Mouse (Mus musculus): Measurements from ENCODE around the gene Vmo1. TPM values are rescaled to one million over a fixed set of nuclear protein-coding genes. Genes with fewer than 3 reads are reported as not detected.

Gene Vmo1
- polyA plus RNA-seq, 1 experiment from 2014 or later: 0.36 TPM

- Histone ChIP-seq H3K4me1 (peaks cover 4% of the 10 kb centered on the region; the same call in 1 of the 2 replicates), H3K4me2 (replicated peaks) (peak within 1 kb of the TSS; percentile 38), H3K27me3 (peaks cover 4% of the 10 kb centered on the region; the same call in 1 of the 2 replicates), H3K9ac (replicated peaks) (peak within 1 kb of the TSS; percentile 40; the same call in 1 of the 2 replicates), H3K9me3 (no peaks in the 10 kb centered on the region), H3K27ac (replicated peaks) (no peak within 1 kb of the TSS), H3K4me3 (peak within 1 kb of the TSS; percentile 22), H3K36me3 (no peaks in the 10 kb centered on the region)
- ATAC-seq (replicated peaks): no peak
- 88% methylated on average over 10 of the region's 10 CpGs for WGBS
These were observed 4.5 kb upstream of the Vmo1 start, which contains the start of gene Gltpd2 for GRCm38 (mm10) chr11:70518923-70519322. TSS of gene Gltpd2 (plus strand) at chr11:70519196.

- H3K4me3 ChIP-seq: no peak overlapping the region
- H3K36me3 ChIP-seq: no peaks in the 10 kb centered on the region
- H3K27ac ChIP-seq (replicated peaks): no peak overlapping the region
- H3K9me3 ChIP-seq: no peaks in the 10 kb centered on the region
- WGBS: 53% methylated on average over 1 of the region's 1 CpGs
- peaks cover 4% of the 10 kb centered on the region; the same call in 1 of the 2 replicates for H3K27me3 ChIP-seq
- H3K4me1 ChIP-seq: peaks cover 4% of the 10 kb centered on the region; the same call in 1 of the 2 replicates
- H3K4me2 ChIP-seq (replicated peaks): no peak overlapping the region
- ATAC-seq (replicated peaks): no peak
- H3K9ac ChIP-seq (replicated peaks): no peak overlapping the region
These were observed 4.0 kb upstream of the Vmo1 start for GRCm38 (mm10) chr11:70518436-70518835.

DNA sequence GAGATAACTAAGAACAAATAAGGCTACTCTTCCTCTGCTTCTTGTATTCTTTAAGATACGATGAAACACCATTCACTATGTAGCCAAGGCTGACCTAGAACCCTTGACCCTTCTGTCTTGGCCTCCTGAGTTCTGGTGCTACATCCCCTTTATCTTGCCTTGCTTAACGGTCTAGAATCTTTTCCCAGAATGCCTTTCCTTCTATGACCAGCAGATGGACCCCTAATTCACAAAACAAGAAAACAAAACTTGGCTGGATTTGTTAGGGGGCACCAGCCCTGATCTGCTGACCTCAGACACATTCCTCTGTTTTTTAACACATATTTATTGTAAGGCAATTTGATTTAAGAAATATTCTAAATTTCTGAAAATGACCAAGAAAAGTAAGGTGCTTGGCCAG, 1.9 kb upstream of the Vmo1 start:
- 23% methylated on average over 2 of the region's 2 CpGs for WGBS
- no peaks in the 10 kb centered on the region for H3K36me3 ChIP-seq
- H3K9me3 ChIP-seq: no peaks in the 10 kb centered on the region
- peaks cover 4% of the 10 kb centered on the region; the same call in 1 of the 2 replicates for H3K4me1 ChIP-seq
- H3K4me2 ChIP-seq (replicated peaks): no peak overlapping the region
- H3K9ac ChIP-seq (replicated peaks): no peak overlapping the region
- ATAC-seq (replicated peaks): no peak
- no peak overlapping the region for H3K27ac ChIP-seq (replicated peaks)
- peaks cover 4% of the 10 kb centered on the region; the same call in 1 of the 2 replicates for H3K27me3 ChIP-seq
- no peak overlapping the region for H3K4me3 ChIP-seq

DNA sequence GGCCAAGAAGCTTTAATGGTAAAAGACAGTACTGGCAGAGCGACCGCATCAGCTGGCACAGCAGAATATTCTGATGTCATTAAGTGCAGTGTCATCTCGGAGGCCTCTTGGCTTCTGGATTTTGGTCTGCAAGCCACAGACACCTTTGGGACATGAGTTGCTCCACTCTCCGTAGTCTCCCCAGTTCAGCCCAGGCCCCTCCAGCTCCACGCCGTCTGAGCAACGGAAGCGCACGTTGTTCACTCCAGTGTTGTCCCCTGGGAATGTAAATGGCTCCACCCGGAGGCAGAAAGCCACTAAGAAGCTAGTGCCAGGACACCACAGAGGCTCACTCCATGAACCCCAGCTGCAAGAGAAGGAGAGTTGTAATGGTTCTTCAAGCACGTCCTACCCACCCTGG, 896 bp downstream of the Vmo1 start:
- Histone ChIP-seq H3K9me3 (no peaks in the 10 kb centered on the region), H3K4me1 (peaks cover 5% of the 10 kb centered on the region; the same call in 1 of the 2 replicates), H3K4me3 (no peak overlapping the region), H3K27me3 (no peaks in the 10 kb centered on the region), H3K9ac (replicated peaks) (no peak overlapping the region), H3K27ac (replicated peaks) (no peak overlapping the region), H3K4me2 (replicated peaks) (no peak overlapping the region), H3K36me3 (no peaks in the 10 kb centered on the region)
- no peak for ATAC-seq (replicated peaks)
- WGBS: 54% methylated on average over 11 of the region's 11 CpGs

DNA sequence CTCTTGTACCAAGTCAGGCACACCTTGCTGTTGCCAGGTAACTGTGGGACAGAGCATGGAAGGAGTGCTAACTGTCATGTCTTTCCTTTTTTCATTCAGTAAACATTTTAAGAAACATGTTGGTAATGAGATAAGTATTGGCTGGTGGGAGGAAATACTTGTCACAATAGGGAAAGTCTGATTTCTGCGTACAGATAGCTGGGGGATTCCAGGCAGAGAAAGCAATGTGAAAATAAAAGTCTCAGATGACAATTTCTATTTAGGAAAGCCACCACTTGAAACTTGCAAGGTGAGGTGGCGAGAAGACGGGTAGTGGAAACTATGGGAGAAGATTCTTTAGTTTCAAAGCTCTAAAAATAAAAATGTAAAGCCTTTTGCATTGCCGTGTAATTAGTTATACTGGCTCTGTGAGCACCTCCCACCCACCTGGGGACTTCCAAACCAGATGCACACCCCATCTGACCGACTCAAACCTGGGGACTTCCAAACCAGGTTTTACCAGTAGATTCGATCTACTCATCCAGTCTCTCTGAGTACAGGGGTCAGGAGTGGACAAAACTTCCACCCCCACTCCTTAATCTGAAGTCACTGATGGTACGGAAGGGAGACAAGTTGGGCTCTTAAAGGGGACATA, 1.6 kb downstream of the Vmo1 start:
- peaks cover 2% of the 10 kb centered on the region; the same call in 1 of the 2 replicates for H3K27me3 ChIP-seq
- WGBS: 85% methylated on average over 7 of the region's 7 CpGs
- H3K4me2 ChIP-seq (replicated peaks): no peak overlapping the region
- no peak for ATAC-seq (replicated peaks)
- H3K36me3 ChIP-seq: no peaks in the 10 kb centered on the region
- no peaks in the 10 kb centered on the region for H3K9me3 ChIP-seq
- H3K4me1 ChIP-seq: peaks cover 5% of the 10 kb centered on the region; the same call in 1 of the 2 replicates
- no peak overlapping the region for H3K27ac ChIP-seq (replicated peaks)
- no peak overlapping the region for H3K9ac ChIP-seq (replicated peaks)
- H3K4me3 ChIP-seq: no peak overlapping the region

DNA sequence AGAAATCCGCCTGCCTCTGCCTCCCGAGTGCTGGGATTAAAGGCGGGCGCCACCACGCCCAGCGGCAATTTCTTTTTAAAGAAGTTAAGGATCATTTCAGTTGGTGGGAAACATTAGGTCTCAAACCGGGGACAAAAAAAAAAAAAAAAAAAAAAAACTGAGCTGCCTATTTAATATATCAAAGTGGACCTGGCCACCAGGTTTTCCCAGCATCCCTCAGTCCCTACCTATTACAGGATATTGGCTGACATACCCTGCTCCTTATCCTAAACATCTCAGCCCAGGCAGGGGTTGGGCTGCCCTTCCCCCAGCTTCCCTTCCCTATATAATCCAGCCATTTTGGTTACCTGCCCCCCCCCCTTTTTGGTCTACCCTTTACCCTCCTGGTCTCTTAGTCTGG, 2.6 kb downstream of the Vmo1 start:
- Histone ChIP-seq H3K4me2 (replicated peaks) (no peak overlapping the region), H3K4me1 (peaks cover 5% of the 10 kb centered on the region; the same call in 1 of the 2 replicates), H3K36me3 (no peaks in the 10 kb centered on the region), H3K27ac (replicated peaks) (no peak overlapping the region), H3K27me3 (peaks cover 2% of the 10 kb centered on the region; the same call in 1 of the 2 replicates), H3K4me3 (no peak overlapping the region), H3K9me3 (no peaks in the 10 kb centered on the region), H3K9ac (replicated peaks) (no peak overlapping the region)
- 92% methylated on average over 7 of the region's 7 CpGs for WGBS
- ATAC-seq (replicated peaks): no peak

GRCm38 (mm10) chr11:70511242-70511641, 3.2 kb downstream of the Vmo1 start:
- Histone ChIP-seq H3K36me3 (no peaks in the 10 kb centered on the region), H3K27me3 (peaks cover 2% of the 10 kb centered on the region; the same call in 1 of the 2 replicates), H3K27ac (replicated peaks) (no peak overlapping the region), H3K9me3 (no peaks in the 10 kb centered on the region), H3K4me2 (replicated peaks) (no peak overlapping the region), H3K4me1 (peaks cover 5% of the 10 kb centered on the region; the same call in 1 of the 2 replicates), H3K9ac (replicated peaks) (no peak overlapping the region), H3K4me3 (no peak overlapping the region)
- WGBS: 84% methylated on average over 2 of the region's 2 CpGs
- ATAC-seq (replicated peaks): no peak

DNA sequence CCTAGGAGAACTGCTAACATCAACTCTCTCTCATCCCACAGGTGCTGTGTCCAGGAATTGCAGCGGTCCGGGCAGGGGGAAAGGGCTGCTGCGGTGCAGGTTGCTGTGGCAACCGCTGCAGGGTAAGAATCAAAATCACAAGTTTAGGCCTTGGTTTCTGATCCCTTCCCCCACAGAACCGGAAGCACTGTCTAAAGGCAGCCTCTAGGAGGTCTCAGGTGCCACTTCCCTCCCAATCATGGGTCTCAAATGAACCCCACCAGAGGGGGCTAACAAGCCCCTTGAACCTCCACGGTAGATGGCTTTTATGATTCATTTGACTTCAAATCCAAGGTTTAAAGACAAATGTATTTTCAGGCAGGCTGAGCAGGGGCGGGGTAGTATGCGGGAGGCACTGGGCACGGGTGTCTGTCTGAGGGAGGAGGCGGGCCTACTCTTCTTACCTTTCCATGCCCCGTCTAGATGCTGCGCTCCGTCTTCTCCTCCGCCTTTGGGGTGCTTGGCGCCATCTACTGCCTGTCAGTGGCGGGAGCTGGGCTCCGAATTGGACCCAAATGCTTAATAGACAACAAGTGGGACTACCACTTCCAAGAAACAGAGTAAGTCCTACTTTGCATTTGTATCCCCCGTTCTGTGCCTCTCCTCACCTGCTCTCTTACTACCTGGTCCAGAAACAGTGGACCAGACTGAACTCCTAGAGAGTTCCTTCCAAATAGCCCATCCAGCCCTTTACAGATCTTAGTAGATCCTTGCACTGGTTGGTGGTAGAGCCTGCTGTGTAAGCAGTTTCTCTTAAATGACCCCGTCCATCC, 4.5 kb downstream of the Vmo1 start:
- Histone ChIP-seq H3K36me3 (no peaks in the 10 kb centered on the region), H3K4me3 (peak overlapping the region; percentile 14; the same call in 1 of the 2 replicates), H3K27me3 (peaks cover 2% of the 10 kb centered on the region; the same call in 1 of the 2 replicates), H3K27ac (replicated peaks) (no peak overlapping the region), H3K9me3 (no peaks in the 10 kb centered on the region), H3K4me2 (replicated peaks) (peak overlapping the region; percentile 31), H3K9ac (replicated peaks) (no peak overlapping the region), H3K4me1 (peaks cover 5% of the 10 kb centered on the region; the same call in 1 of the 2 replicates)
- WGBS: 12% methylated on average over 19 of the region's 19 CpGs
- no peak; the same call in 1 of the 2 replicates for ATAC-seq (replicated peaks)

DNA sequence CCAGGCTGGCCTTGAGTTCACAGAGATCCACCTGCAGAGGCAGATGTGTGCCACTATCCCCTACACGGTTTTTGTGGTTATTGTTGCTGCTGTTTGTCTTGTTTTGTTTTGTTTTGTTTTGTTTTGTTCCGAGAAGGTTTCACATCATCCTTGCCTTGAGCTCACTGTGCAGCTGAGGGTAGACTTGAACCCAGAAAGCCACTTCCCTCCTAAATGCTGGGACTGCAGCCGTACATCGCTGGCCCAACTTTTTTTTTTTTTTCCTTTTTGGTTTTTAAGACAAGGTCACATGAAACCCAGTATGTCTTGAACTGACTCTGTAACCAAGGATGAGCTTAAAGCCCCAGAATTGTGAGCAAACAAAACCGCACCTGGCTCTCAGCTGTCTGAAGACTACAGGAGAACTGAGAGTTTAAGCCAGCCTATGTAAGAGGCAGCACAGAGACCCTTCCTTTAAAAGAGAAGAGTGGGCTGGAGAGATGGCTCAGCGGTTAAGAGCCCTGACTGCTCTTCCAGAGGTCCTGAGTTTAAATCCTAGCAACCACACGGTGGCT, 7.4 kb downstream of the Vmo1 start:
- no peak for ATAC-seq (replicated peaks)
- WGBS: 74% methylated on average over 7 of the region's 7 CpGs
- no peak overlapping the region for H3K9ac ChIP-seq (replicated peaks)

GRCm38 (mm10) chr11:70506385-70506784, 8.0 kb downstream of the Vmo1 start:
- Histone ChIP-seq H3K27ac (replicated peaks) (no peak overlapping the region), H3K4me1 (peaks cover 5% of the 10 kb centered on the region; the same call in 1 of the 2 replicates), H3K4me3 (no peak overlapping the region), H3K9ac (replicated peaks) (no peak overlapping the region), H3K27me3 (peaks cover 2% of the 10 kb centered on the region; the same call in 1 of the 2 replicates), H3K4me2 (replicated peaks) (no peak overlapping the region), H3K9me3 (no peaks in the 10 kb centered on the region), H3K36me3 (no peaks in the 10 kb centered on the region)
- ATAC-seq (replicated peaks): no peak
- WGBS: 25% methylated on average over 4 of the region's 4 CpGs

More for the DNA sequence above, 7.4 kb downstream of the Vmo1 start:
- peaks cover 5% of the 10 kb centered on the region; the same call in 1 of the 2 replicates for H3K4me1 ChIP-seq
- no peak overlapping the region for H3K4me3 ChIP-seq
- H3K36me3 ChIP-seq: no peaks in the 10 kb centered on the region
- no peak overlapping the region for H3K27ac ChIP-seq (replicated peaks)
- peaks cover 2% of the 10 kb centered on the region; the same call in 1 of the 2 replicates for H3K27me3 ChIP-seq
- no peaks in the 10 kb centered on the region for H3K9me3 ChIP-seq
- H3K4me2 ChIP-seq (replicated peaks): no peak overlapping the region

- H3K27ac ChIP-seq (replicated peaks): no peak within 1 kb of the TSS
- WGBS: 83% methylated on average over 9 of the region's 9 CpGs
- no peak within 1 kb of the TSS for H3K4me2 ChIP-seq (replicated peaks)
- no peaks in the 10 kb centered on the region for H3K9me3 ChIP-seq
- ATAC-seq (replicated peaks): no peak
- peaks cover 2% of the 10 kb centered on the region; the same call in 1 of the 2 replicates for H3K27me3 ChIP-seq
- no peak within 1 kb of the TSS for H3K9ac ChIP-seq (replicated peaks)
- no peaks in the 10 kb centered on the region for H3K36me3 ChIP-seq
- H3K4me1 ChIP-seq: peaks cover 5% of the 10 kb centered on the region; the same call in 1 of the 2 replicates
- no peak within 1 kb of the TSS for H3K4me3 ChIP-seq
These were observed 9.4 kb downstream of the Vmo1 start, which contains the start of gene Tm4sf5 for GRCm38 (mm10) chr11:70504970-70505369. TSS of gene Tm4sf5 (plus strand) at chr11:70505244.
